Mouse (Mus musculus) monocyte, adult 59 days (primary cell): ENCODE data around the gene Safb. TPM values are rescaled to one million over a fixed set of nuclear protein-coding genes. Genes with fewer than 3 reads are reported as not detected.

Experiments
- total RNA-seq, 2 experiments: library from RNA; stranded (reverse); gene quantifications; one replicate each; pipeline ENCODE4 v1.2.4; 2023

The Safb gene
- total RNA-seq = 100 to 1,000 TPM; 192 to 207 TPM

DNA sequence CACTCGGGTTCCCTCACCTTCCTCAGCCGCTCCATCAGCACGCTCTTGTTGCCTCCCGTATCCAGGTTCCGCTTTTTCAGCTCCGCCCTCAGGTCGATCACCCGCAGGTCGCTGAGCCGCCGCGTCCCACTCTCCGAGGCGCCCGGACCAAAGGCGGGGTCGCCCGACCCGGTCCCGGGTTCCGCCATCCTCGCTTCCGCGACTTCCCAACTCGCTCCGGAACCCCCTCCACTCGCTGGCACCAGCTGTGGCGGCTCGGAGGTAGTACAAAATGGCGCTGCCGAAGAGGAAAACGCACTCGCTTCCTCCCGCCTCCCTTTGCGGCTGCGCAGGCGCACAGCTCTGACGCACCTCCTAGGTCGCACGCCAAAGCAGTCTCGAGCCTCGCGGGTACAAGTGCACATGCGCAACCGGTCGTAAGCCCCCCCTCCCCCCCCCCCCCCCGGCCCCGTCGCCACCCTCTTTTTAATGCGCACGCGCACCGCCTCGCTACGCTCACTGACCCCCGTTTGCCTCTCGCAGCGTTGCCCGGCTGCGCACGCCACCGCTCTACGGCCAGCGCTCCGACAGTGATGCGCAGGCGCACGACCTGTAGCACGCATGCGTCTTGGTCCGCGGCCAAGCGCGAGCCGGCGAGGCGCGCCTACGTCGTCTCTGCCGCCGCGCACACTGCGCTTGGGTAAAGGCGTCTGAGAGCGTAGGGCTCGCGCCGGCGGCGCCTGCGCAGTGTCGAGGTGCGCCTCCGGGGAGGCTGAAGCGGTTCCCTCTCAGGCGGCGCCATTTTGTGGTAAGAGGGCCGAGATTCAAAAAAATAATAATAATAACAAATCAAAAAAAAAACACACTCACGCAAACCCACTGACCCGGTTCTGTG lies at the start of gene Safb, which contains the start of gene Safb2:
Gene Safb (plus strand): TSS at position 569 of the 874 bp plus-strand sequence.
Gene Safb2 (minus strand): TSS at position 329 of the 874 bp plus-strand sequence.

DNA sequence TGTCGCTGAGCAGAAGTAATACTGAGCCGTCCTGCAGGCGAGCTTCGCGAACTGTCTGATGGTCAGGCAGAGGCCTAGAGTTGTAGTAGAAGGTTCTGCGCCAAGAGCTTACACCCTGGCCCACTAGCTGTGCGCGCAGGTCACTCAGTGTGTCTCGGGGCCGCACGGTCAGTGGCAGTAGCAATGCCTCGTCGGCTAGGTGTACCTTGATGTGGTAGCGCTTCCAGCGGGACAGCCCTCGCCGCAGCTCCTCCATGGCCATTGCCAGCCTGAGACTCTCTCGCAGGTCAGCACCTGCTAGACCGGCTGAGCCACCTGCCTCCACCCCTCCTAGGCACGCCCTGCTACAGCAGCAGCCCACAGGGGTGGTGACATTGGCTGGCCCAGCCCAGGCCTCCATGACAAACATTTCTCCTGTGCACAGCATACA lies 30.5 kb upstream of the Safb start, which contains the start of gene Gm20219:
Gene Gm20219 (minus strand): TSS at position 266 of the 430 bp plus-strand sequence.

GRCm38 (mm10) chr17:56609452-56610171 lies 25.0 kb downstream of the Safb start, which contains the start of gene 2410015M20Rik:
TSS of gene 2410015M20Rik (minus strand) at chr17:56609771.

DNA sequence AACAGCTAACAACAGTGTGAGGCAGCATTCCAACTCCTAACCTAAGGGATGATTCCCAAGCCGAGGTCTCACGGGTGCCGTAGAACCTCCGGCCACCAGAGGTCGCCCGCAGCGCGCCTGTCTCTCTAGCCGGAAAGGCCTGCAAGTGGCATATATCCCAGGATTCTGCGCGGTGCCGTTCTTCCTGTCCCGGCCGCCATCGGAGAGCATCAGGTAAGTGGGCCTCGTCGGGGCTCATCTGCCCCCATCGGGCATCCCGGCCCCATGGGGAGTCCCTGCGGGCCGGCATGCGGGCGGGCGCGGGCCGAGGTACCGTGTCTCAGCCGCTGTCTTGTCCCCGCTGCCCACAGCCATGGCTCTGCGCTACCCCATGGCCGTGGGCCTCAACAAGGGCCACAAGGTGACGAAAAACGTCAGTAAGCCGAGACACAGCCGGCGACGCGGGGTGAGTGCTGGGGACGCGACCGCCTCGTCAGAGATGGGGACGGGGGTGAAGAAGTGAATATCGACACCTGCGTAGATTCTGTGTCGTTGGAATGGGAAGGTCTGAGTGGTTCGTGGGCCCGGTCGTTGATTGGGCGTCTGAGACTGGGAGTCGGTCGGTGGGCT lies 28.7 kb downstream of the Safb start, which contains the start of gene Rpl36:
Gene Rpl36 (plus strand): TSS at position 181 of the 609 bp plus-strand sequence.

GRCm38 (mm10) chr17:56626754-56627470 lies 42.3 kb downstream of the Safb start, which contains the start of gene Lonp1:
TSS of gene Lonp1 (minus strand) at chr17:56626887.

DNA sequence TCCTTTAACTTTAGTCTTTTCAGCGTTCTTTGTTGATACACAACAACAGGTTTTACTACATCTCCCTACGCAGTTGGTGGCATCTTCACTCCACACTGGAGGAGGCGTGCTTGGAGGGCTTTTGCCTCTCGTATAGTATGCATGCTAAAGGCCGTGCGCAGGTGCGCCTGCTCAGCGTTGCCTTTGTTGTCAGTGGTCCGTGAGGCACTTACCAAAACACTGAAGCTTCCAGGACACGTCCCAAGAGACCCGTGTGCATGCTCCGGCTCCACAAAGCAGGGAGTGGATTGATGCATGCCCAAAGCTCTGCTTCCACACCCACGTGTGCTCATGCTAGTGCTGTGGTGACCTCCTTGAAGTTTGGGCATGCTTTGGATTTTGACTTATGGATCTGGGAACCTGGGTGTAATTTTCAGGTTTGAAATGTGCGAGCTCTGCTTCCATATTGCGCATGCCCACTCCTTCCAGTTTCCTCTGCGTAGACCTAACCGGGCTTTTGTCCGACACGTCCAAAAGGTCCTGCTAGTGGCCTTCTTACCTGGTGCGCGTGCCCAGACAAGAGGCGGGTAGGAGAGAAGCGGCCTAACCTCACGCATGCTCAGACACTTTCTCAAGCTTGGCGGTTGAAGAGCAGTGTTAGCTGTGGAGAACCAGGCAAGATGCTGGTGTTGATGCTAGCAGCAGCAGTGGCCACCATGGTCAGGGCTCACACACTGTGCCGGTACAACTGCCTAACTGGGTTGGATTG lies 43.1 kb downstream of the Safb start, which contains the start of gene Catsperd:
Gene Catsperd (plus strand): TSS at position 614 of the 748 bp plus-strand sequence.

Other genes starting within 250 kb of the Safb start
- 10 to 100 TPM; 51.6 to 65.6 TPM for gene Ptprs, start 108.3 kb upstream of the Safb start, total RNA-seq
- not detected for gene Znrf4, start 72.4 kb upstream of the Safb start, total RNA-seq
- 1 to 10 TPM; 4.5 to 7.7 TPM for gene Gm20219, start 30.4 kb upstream of the Safb start, total RNA-seq
- gene Safb2, start 240 bp upstream of the Safb start, total RNA-seq = 100 to 1,000 TPM; 378 to 409 TPM
- 10 to 100 TPM; 62.6 to 67.6 TPM for gene 2410015M20Rik, start 24.9 kb downstream of the Safb start, total RNA-seq
- gene Rpl36, start 28.6 kb downstream of the Safb start, total RNA-seq = 100 to 1,000 TPM; 871 to 971 TPM
- 10 to 100 TPM; 30.7 to 32.1 TPM for gene Lonp1, start 42.1 kb downstream of the Safb start, total RNA-seq
- under 1 TPM; 0.42 to 0.55 TPM for gene Catsperd, start 43.3 kb downstream of the Safb start, total RNA-seq
- 10 to 100 TPM; 68.3 to 70.9 TPM for gene Ranbp3, start 88.5 kb downstream of the Safb start, total RNA-seq
- 10 to 100 TPM; 65.3 to 82.2 TPM for gene Ndufa11, start 132.9 kb downstream of the Safb start, total RNA-seq
- 1 to 10 TPM; 5.4 to 5.7 TPM for gene Vmac, start 133.2 kb downstream of the Safb start, total RNA-seq
- gene Nrtn, start 172.7 kb downstream of the Safb start, total RNA-seq = not detected
- gene Dus3l, start 179.9 kb downstream of the Safb start, total RNA-seq = 10 to 100 TPM; 47.3 to 49.5 TPM
- under 1 TPM; 0.42 to 0.70 TPM for gene Prr22, start 185.4 kb downstream of the Safb start, total RNA-seq
- gene Rfx2, start 246.2 kb downstream of the Safb start, total RNA-seq = 10 to 100 TPM; 71.8 to 73.4 TPM